Comparison of ENCODE assay signal across 32 mouse cellular contexts in the genomic region with DNA sequence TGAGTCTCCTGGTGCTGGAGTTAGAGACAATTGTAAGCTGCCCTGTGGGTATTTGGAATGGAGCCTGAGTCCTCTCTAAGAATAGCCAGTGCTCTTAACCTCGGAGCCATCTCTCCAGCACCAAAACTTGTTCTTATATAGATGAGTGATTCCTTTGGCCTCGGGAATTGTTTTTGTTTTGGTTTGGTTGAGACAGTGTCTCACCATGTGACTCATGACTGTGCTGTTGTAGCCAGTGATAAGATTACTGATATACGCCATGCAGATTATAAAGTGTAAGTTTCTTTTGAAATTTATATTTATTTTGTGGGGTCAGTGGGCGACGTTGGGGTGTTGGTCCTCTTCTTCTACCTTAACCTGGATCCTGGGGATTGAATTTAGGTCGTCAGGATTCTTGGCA. TPM values are rescaled to one million over a fixed set of nuclear protein-coding genes. Genes with fewer than 3 reads are reported as not detected.
DNase-seq lines count a peak whose midpoint lies in the region; ATAC-seq and TF ChIP-seq lines count a peak whose summit lies in the region.
"Had no signal": no experiment of that assay in that cellular context is flagged by ENCODE, and none has a peak within 500 bp of the region (broad histone marks: within the 10 kb centered on the region; RNA-seq: fewer than 3 reads in every experiment).

No protein-coding gene starts in this region.

- TF ChIP-seq RAD21 in MEL (IDR thresholded peaks at IDR 0.05; ENCODE audit: low read depth, low read length), result no peak

- H3K9ac ChIP-seq in heart, embryonic 16.5 days (ENCODE audit: low read length), result no peak overlapping the region
- H3K9ac ChIP-seq in MEL (ENCODE audit: control insufficient read depth, low read depth, low read length, poor library complexity, severe bottlenecking), result no peak overlapping the region
- H3K9ac ChIP-seq: embryonic facial prominence, embryonic 15.5 days; forebrain, embryonic 13.5 days; heart, embryonic 12.5 days; hindbrain, embryonic 15.5 days; liver, embryonic 12.5 days; liver, postnatal 0 days; neural tube, embryonic 12.5 days had no signal

- DNase-seq in heart, adult 11 months, result peak; percentile 85
- DNase-seq in heart, adult 8-10 months (ENCODE audit: low spot score), result no peak
- DNase-seq in heart, postnatal 36 days, result no peak
- DNase-seq in MEL (ENCODE audit: low read depth, low spot score), result no peak
- DNase-seq in left cerebral cortex, adult 8-10 months (ENCODE audit: low spot score in 2 of 2), result no peak
- DNase-seq: cerebellum, adult 8-10 months; cerebellum, postnatal 25 days; gastrocnemius, postnatal 14 days; kidney, adult 11 months; kidney, postnatal 36 days; left cerebral cortex, postnatal 4 days; liver, postnatal 0 days; lung, postnatal 36 days; right cerebral cortex, postnatal 4 days; thymus, adult 18-20 months; thymus, postnatal 25 days had no signal

- no peaks in the 10 kb centered on the region for H3K9me3 ChIP-seq in heart, embryonic 16.5 days (replicated peaks; ENCODE audit: control insufficient read depth, low read length)
- H3K9me3 ChIP-seq in MEL (replicated peaks; ENCODE audit: insufficient read depth, low read length), result no peaks in the 10 kb centered on the region
- H3K9me3 ChIP-seq: embryonic facial prominence, embryonic 10.5 days; embryonic facial prominence, embryonic 15.5 days; forebrain, embryonic 13.5 days; heart, embryonic 12.5 days; hindbrain, embryonic 10.5 days; hindbrain, embryonic 15.5 days; liver, embryonic 12.5 days; neural tube, embryonic 12.5 days had no signal

- TF ChIP-seq CTCF in MEL (IDR thresholded peaks at IDR 0.05 in 2 of 3, conservative IDR thresholded peaks at IDR 0.05 in 1 of 3; ENCODE audit: control insufficient read depth in 1 of 3, insufficient read depth in 1 of 3, low read depth in 2 of 3, low read length in 3 of 3, poor library complexity in 1 of 3, severe bottlenecking in 1 of 3), result no peak

- peaks cover 20% of the 10 kb centered on the region for H3K4me1 ChIP-seq in heart, embryonic 16.5 days (ENCODE audit: control insufficient read depth, insufficient read depth, low read length)
- peaks cover 10 to 11% of the 10 kb centered on the region in 2 experiments for H3K4me1 ChIP-seq in MEL (ENCODE audit: control insufficient read depth in 1 of 2, insufficient read depth in 2 of 2, low read length in 2 of 2)
- H3K4me1 ChIP-seq: embryonic facial prominence, embryonic 10.5 days; embryonic facial prominence, embryonic 15.5 days; hindbrain, embryonic 10.5 days; hindbrain, embryonic 15.5 days; liver, embryonic 12.5 days; neural tube, embryonic 12.5 days had no signal

- no peak for TF ChIP-seq POLR2A in MEL (IDR thresholded peaks at IDR 0.05; ENCODE audit: control insufficient read depth in 1 of 2, insufficient read depth in 1 of 2, low read depth in 1 of 2, low read length in 2 of 2, poor library complexity in 1 of 2)
- TF ChIP-seq POLR2A in myocyte (IDR thresholded peaks at IDR 0.05; ENCODE audit: insufficient read length, low read depth), result no peak

- WGBS in heart, embryonic 16.5 days, result 69% methylated on average over 6 of the region's 6 CpGs

- ATAC-seq in heart, embryonic 16.5 days (replicated peaks; ENCODE audit: extremely low read depth, insufficient read depth, low FRiP score), result no peak
- ATAC-seq: activated CD4-positive, CD25-positive, alpha-beta regulatory T cell, adult 4 months; forebrain, embryonic 13.5 days; inflammation-experienced regulatory T-cells, adult 6 months; liver, embryonic 12.5 days; liver, postnatal 0 days; midbrain, embryonic 16.5 days had no signal

- no peak overlapping the region for H3K4me3 ChIP-seq in heart, embryonic 16.5 days (ENCODE audit: low read length)
- H3K4me3 ChIP-seq in MEL (ENCODE audit: control insufficient read depth in 1 of 2, insufficient read depth in 1 of 2, low read depth in 2 of 2, low read length in 2 of 2) (peak overlapping the region in 1 of 2 experiments; percentile 20; a peak in 1 of 4 replicates), myocyte (no peak overlapping the region)
- H3K4me3 ChIP-seq: embryonic facial prominence, embryonic 10.5 days; embryonic facial prominence, embryonic 15.5 days; forebrain, embryonic 13.5 days; heart, embryonic 12.5 days; hindbrain, embryonic 10.5 days; hindbrain, embryonic 15.5 days; layer of hippocampus, adult 2 months; liver, embryonic 12.5 days; neural tube, embryonic 12.5 days had no signal

- no peak for TF ChIP-seq EP300 in MEL (IDR thresholded peaks at IDR 0.05; ENCODE audit: low read depth in 1 of 2, low read length in 2 of 2)

- H3K4me2 ChIP-seq in heart, embryonic 16.5 days (ENCODE audit: low read depth, low read length), result no peak overlapping the region
- peak overlapping the region; percentile 27 for H3K4me2 ChIP-seq in myocyte (ENCODE audit: low read depth)
- H3K4me2 ChIP-seq: embryonic facial prominence, embryonic 15.5 days; forebrain, embryonic 13.5 days; heart, embryonic 12.5 days; hindbrain, embryonic 15.5 days; liver, embryonic 12.5 days; midbrain, embryonic 11.5 days; neural tube, embryonic 12.5 days had no signal

- peak overlapping the region; percentile 93 for H3K27ac ChIP-seq in heart, embryonic 16.5 days (ENCODE audit: low read length)
- H3K27ac ChIP-seq in MEL (ENCODE audit: control insufficient read depth, low read depth, low read length), result no peak overlapping the region
- H3K27ac ChIP-seq: embryonic facial prominence, embryonic 10.5 days; embryonic facial prominence, embryonic 15.5 days; forebrain, embryonic 13.5 days; hindbrain, embryonic 10.5 days; hindbrain, embryonic 15.5 days; layer of hippocampus, adult 2 months; liver, embryonic 12.5 days; neural tube, embryonic 12.5 days; stomach, postnatal 0 days had no signal

- no peaks in the 10 kb centered on the region for H3K36me3 ChIP-seq in heart, embryonic 16.5 days (ENCODE audit: control insufficient read depth, insufficient read depth)
- H3K36me3 ChIP-seq in MEL (ENCODE audit: control insufficient read depth in 1 of 2, insufficient read depth in 2 of 2, low read length in 2 of 2) (peaks cover 0 to 5% of the 10 kb centered on the region in 2 experiments; a peak in 2 of 4 replicates), myocyte (ENCODE audit: control insufficient read depth, insufficient read depth) (no peaks in the 10 kb centered on the region)
- H3K36me3 ChIP-seq: embryonic facial prominence, embryonic 10.5 days; embryonic facial prominence, embryonic 15.5 days; heart, embryonic 12.5 days; hindbrain, embryonic 10.5 days; hindbrain, embryonic 15.5 days; liver, embryonic 12.5 days; neural tube, embryonic 12.5 days had no signal

- H3K27me3 ChIP-seq in heart, embryonic 16.5 days (ENCODE audit: control insufficient read depth, insufficient read depth, low read length), result no peaks in the 10 kb centered on the region
- H3K27me3 ChIP-seq in MEL (ENCODE audit: control insufficient read depth in 1 of 2, insufficient read depth in 2 of 2, low read length in 2 of 2), result no peaks in the 10 kb centered on the region
- no peaks in the 10 kb centered on the region for H3K27me3 ChIP-seq in myocyte (ENCODE audit: control insufficient read depth, insufficient read depth, insufficient read length)
- H3K27me3 ChIP-seq: embryonic facial prominence, embryonic 15.5 days; forebrain, embryonic 13.5 days; heart, embryonic 12.5 days; hindbrain, embryonic 15.5 days; liver, embryonic 12.5 days; neural tube, embryonic 12.5 days had no signal

- H3ac ChIP-seq in myocyte (ENCODE audit: control insufficient read depth, insufficient read length), result no peak overlapping the region

- intact Hi-C loops in heart, postnatal 36 days (cut with DNase I), result no loop called here

- H3K79me2 ChIP-seq in MEL (ENCODE audit: control insufficient read depth, insufficient read depth, low read length, poor library complexity), result no peaks in the 10 kb centered on the region
- no peaks in the 10 kb centered on the region for H3K79me2 ChIP-seq in myocyte (ENCODE audit: control insufficient read depth, insufficient read depth)

TF ChIP-seq in MEL, 35 proteins besides CTCF, POLR2A, EP300 and RAD21 (continues in another document):
- TF ChIP-seq ETS1 (IDR thresholded peaks at IDR 0.05; ENCODE audit: low read depth, low read length), result no peak
- no peak for TF ChIP-seq POLR2AphosphoS2 (IDR thresholded peaks at IDR 0.05; ENCODE audit: low read length)
- no peak for TF ChIP-seq UBTF (IDR thresholded peaks at IDR 0.05; ENCODE audit: borderline replicate concordance, insufficient read depth, low read depth, low read length)

TF ChIP-seq in myocyte, 11 proteins besides CTCF, POLR2A, EP300 and RAD21:
- TF ChIP-seq USF1 (IDR thresholded peaks at IDR 0.05; ENCODE audit: low read depth) (peak; percentile 26), TCF3 (IDR thresholded peaks at IDR 0.05; ENCODE audit: insufficient read length, low read depth) (no peak)

RNA-seq across cellular contexts. Expression of a gene that starts 21.1 kb away (rescaled TPM):
- 100 to 1,000 TPM; 297 to 377 (median 334) TPM for total RNA-seq in heart, adult 8-10 months (2022)
- 38.9 and 44.4 TPM in 2 replicates for polyA plus RNA-seq in heart, embryonic 16.5 days (2015; fragmentation: Nextera tagmentation; extraction: Ambion mirVana)
- 100 to 1,000 TPM; 334 to 351 TPM for total RNA-seq in heart, postnatal 36 days (2021)
- total RNA-seq in MEL (2012; rRNA removed), result 4.0 and 4.5 TPM in 2 replicates
- polyA plus RNA-seq in MEL (2012; ENCODE audit: insufficient read depth in 1 of 2, insufficient read length in 2 of 2, low read depth in 1 of 2, low replicate concordance in 2 of 2, missing spikeins in 1 of 2) (1 to 10 TPM in 1 of 2 experiments, not detected in 1; 2.7 TPM), myocyte (2012; fragmentation: generic; extraction: Trizol) (20.2 TPM)
- total RNA-seq in left cerebral cortex, adult 8-10 months (2022), result 100 to 1,000 TPM; 772 to 913 (median 838) TPM

RNA-seq across cellular contexts. Expression of a gene that starts 32.8 kb away (rescaled TPM):
- 10 to 100 TPM; 19.6 to 24.9 (median 22.9) TPM for total RNA-seq in heart, adult 8-10 months (2022)
- polyA plus RNA-seq in heart, embryonic 16.5 days (2015; fragmentation: Nextera tagmentation; extraction: Ambion mirVana), result 52.9 and 54.7 TPM in 2 replicates
- 10 to 100 TPM; 19.9 to 22.6 TPM for total RNA-seq in heart, postnatal 36 days (2021)
- 44.2 and 50.5 TPM in 2 replicates for total RNA-seq in MEL (2012; rRNA removed)
- polyA plus RNA-seq in MEL (2012; ENCODE audit: insufficient read depth in 1 of 2, insufficient read length in 2 of 2, low read depth in 1 of 2, low replicate concordance in 2 of 2, missing spikeins in 1 of 2), result 100 to 1,000 TPM in 1 of 2 experiments, 10 to 100 TPM in 1; 61.3 to 252 TPM
- polyA plus RNA-seq in myocyte (2012; fragmentation: generic; extraction: Trizol), result 10.9 TPM
- total RNA-seq in left cerebral cortex, adult 8-10 months (2022), result 10 to 100 TPM; 16.2 to 20.6 (median 18.0) TPM

RNA-seq across cellular contexts. Expression of a gene that starts 33.0 kb away (rescaled TPM):
- total RNA-seq in heart, adult 8-10 months (2022), result under 1 TPM; 0.63 to 0.97 (median 0.76) TPM
- 6.9 and 7.0 TPM in 2 replicates for polyA plus RNA-seq in heart, embryonic 16.5 days (2015; fragmentation: Nextera tagmentation; extraction: Ambion mirVana)
- under 1 TPM; 0.68 to 0.89 TPM for total RNA-seq in heart, postnatal 36 days (2021)
- total RNA-seq in MEL (2012; rRNA removed), result 5.7 and 6.7 TPM in 2 replicates
- polyA plus RNA-seq in MEL (2012; ENCODE audit: insufficient read depth in 1 of 2, insufficient read length in 2 of 2, low read depth in 1 of 2, low replicate concordance in 2 of 2, missing spikeins in 1 of 2) (1 to 10 TPM in 1 of 2 experiments, not detected in 1; 8.2 TPM), myocyte (2012; fragmentation: generic; extraction: Trizol) (0.46 TPM)
- total RNA-seq in left cerebral cortex, adult 8-10 months (2022), result 1 to 10 TPM; 2.7 to 4.1 (median 3.3) TPM

Comparison
In these comparisons a context has a peak if more than half of its experiments do, and no peak if none do; other contexts are left out.
1. RNA of a gene that starts 21.1 kb away (total RNA-seq): 772 to 913 TPM in left cerebral cortex, adult 8-10 months, 297 to 377 TPM in heart, adult 8-10 months and 334 to 351 TPM in heart, postnatal 36 days; 4.0 to 4.5 TPM in MEL; every median in the first group is over 10 times any median in the second.